Mouse (Mus musculus) kidney, postnatal 10 days (tissue): ENCODE results near the gene Eprs.

ENCODE experiments used
- DNase-seq: peaks from one replicate; pipeline ENCODE4 v3.0.0; 2021; ENCODE audit warnings: mixed read lengths

The Eprs gene

GRCm38 (mm10) chr1:185452461-185452860 is 89.6 kb downstream of the Eprs start:
- DNase-seq = no peak

- DNase-seq = no peak
Measured at GRCm38 (mm10) chr1:185454144-185454543, 91.3 kb downstream of the Eprs start.

GRCm38 (mm10) chr1:185454575-185454954 is 91.7 kb downstream of the Eprs start, which contains the start of gene Slc30a10:
Slc30a10 (plus strand) TSS chr1:185454848.
- peak; percentile 43 for DNase-seq

- peak; percentile 30 for DNase-seq
Measured at GRCm38 (mm10) chr1:185454955-185455701, 92.3 kb downstream of the Eprs start.

GRCm38 (mm10) chr1:185456327-185456726 is 93.5 kb downstream of the Eprs start:
- DNase-seq = no peak

GRCm38 (mm10) chr1:185460096-185460495 is 97.3 kb downstream of the Eprs start:
- DNase-seq = no peak

GRCm38 (mm10) chr1:185462889-185463288 is 100.0 kb downstream of the Eprs start:
- no peak for DNase-seq

- DNase-seq = no peak
Measured at GRCm38 (mm10) chr1:185469551-185470021, 106.7 kb downstream of the Eprs start.

- DNase-seq = no peak
Measured at GRCm38 (mm10) chr1:185472025-185472720, 109.3 kb downstream of the Eprs start.

- DNase-seq = no peak
Measured at GRCm38 (mm10) chr1:185472730-185473129, 109.9 kb downstream of the Eprs start.

- no peak for DNase-seq
Measured at GRCm38 (mm10) chr1:185473437-185473836, 110.6 kb downstream of the Eprs start.
